Mouse (Mus musculus): ENCODE measurements at regions not wholly inside any gene's neighbourhood (a gene's known extent, or its start where the extent isn't known, plus 50 kb on each side); places are given as distances from the start of the nearest gene placed in this dataset.

GRCm38 (mm10) chr13:42574189-42574588 lies 106.2 kb upstream of the Phactr1 start:
- 10% methylated on average over 4 of the region's 4 CpGs for WGBS
- Histone ChIP-seq H3K4me3 (replicated peaks; ENCODE audit: extremely low read depth, low read depth, low read length) (no peak overlapping the region), H3K4me1 (ENCODE audit: control insufficient read depth, insufficient read depth, low read length) (0 out of 2 replicates have a peak, but pooled peaks cover 5% of the 10 kb centered on the region)
- TF ChIP-seq POLR2A (IDR thresholded peaks at IDR 0.05; ENCODE audit: borderline replicate concordance, extremely low read depth, low read depth, low read length) = no peak
- DNase-seq = peak; percentile 10

GRCm38 (mm10) chr13:42575725-42576426 lies 104.5 kb upstream of the Phactr1 start:
- Histone ChIP-seq H3K4me1 (ENCODE audit: control insufficient read depth, insufficient read depth, low read length) (0 out of 2 replicates have a peak, but pooled peaks cover 3% of the 10 kb centered on the region), H3K4me3 (replicated peaks; ENCODE audit: extremely low read depth, low read depth, low read length) (no peak overlapping the region)
- TF ChIP-seq CTCF (IDR thresholded peaks at IDR 0.05; ENCODE audit: insufficient read depth, low read length) = peak; percentile 86
- TF ChIP-seq POLR2A (IDR thresholded peaks at IDR 0.05; ENCODE audit: borderline replicate concordance, extremely low read depth, low read depth, low read length) = no peak
- peak; percentile 74 for DNase-seq
- 37% methylated on average over 16 of the region's 16 CpGs for WGBS

- no peak for TF ChIP-seq CTCF (IDR thresholded peaks at IDR 0.05; ENCODE audit: insufficient read depth, low read length)
- no peak for TF ChIP-seq POLR2A (IDR thresholded peaks at IDR 0.05; ENCODE audit: borderline replicate concordance, extremely low read depth, low read depth, low read length)
- 51% methylated on average over 3 of the region's 3 CpGs for WGBS
Measured at GRCm38 (mm10) chr13:42579471-42579870, 101.0 kb upstream of the Phactr1 start.

GRCm38 (mm10) chr13:42589136-42589535 lies 91.3 kb upstream of the Phactr1 start:
- 89% methylated on average over 2 of the region's 2 CpGs for WGBS
- DNase-seq = no peak
- Histone ChIP-seq H3K4me3 (replicated peaks; ENCODE audit: extremely low read depth, low read depth, low read length) (no peak overlapping the region), H3K4me1 (ENCODE audit: control insufficient read depth, insufficient read depth, low read length) (peaks cover 5% of the 10 kb centered on the region; the same call in 1 of the 2 replicates)
- no peak for TF ChIP-seq CTCF (IDR thresholded peaks at IDR 0.05; ENCODE audit: insufficient read depth, low read length)
- no peak for TF ChIP-seq POLR2A (IDR thresholded peaks at IDR 0.05; ENCODE audit: borderline replicate concordance, extremely low read depth, low read depth, low read length)

More at GRCm38 (mm10) chr13:42579471-42579870, 101.0 kb upstream of the Phactr1 start:
- DNase-seq = no peak
- no peak overlapping the region for H3K4me3 ChIP-seq (replicated peaks; ENCODE audit: extremely low read depth, low read depth, low read length)
- no peaks in the 10 kb centered on the region for H3K4me1 ChIP-seq (ENCODE audit: control insufficient read depth, insufficient read depth, low read length)

GRCm38 (mm10) chr13:42589607-42590006 lies 90.8 kb upstream of the Phactr1 start:
- no peak for DNase-seq
- H3K4me3 ChIP-seq (replicated peaks; ENCODE audit: extremely low read depth, low read depth, low read length) = no peak overlapping the region
- no peak for TF ChIP-seq CTCF (IDR thresholded peaks at IDR 0.05; ENCODE audit: insufficient read depth, low read length)
- TF ChIP-seq POLR2A (IDR thresholded peaks at IDR 0.05; ENCODE audit: borderline replicate concordance, extremely low read depth, low read depth, low read length) = no peak
- 69% methylated on average over 5 of the region's 5 CpGs for WGBS
- peaks cover 5% of the 10 kb centered on the region; the same call in 1 of the 2 replicates for H3K4me1 ChIP-seq (ENCODE audit: control insufficient read depth, insufficient read depth, low read length)

- no peak for DNase-seq
- TF ChIP-seq POLR2A (IDR thresholded peaks at IDR 0.05; ENCODE audit: borderline replicate concordance, extremely low read depth, low read depth, low read length) = no peak
- TF ChIP-seq CTCF (IDR thresholded peaks at IDR 0.05; ENCODE audit: insufficient read depth, low read length) = no peak
- 84% methylated on average over 6 of the region's 6 CpGs for WGBS
- Histone ChIP-seq H3K4me1 (ENCODE audit: control insufficient read depth, insufficient read depth, low read length) (peaks cover 5% of the 10 kb centered on the region; the same call in 1 of the 2 replicates), H3K4me3 (replicated peaks; ENCODE audit: extremely low read depth, low read depth, low read length) (no peak overlapping the region)
Measured at GRCm38 (mm10) chr13:42590415-42590814, 90.0 kb upstream of the Phactr1 start.

GRCm38 (mm10) chr13:42592945-42593344 lies 87.5 kb upstream of the Phactr1 start:
- DNase-seq = no peak
- no peak for TF ChIP-seq CTCF (IDR thresholded peaks at IDR 0.05; ENCODE audit: insufficient read depth, low read length)
- TF ChIP-seq POLR2A (IDR thresholded peaks at IDR 0.05; ENCODE audit: borderline replicate concordance, extremely low read depth, low read depth, low read length) = no peak
- no peak overlapping the region for H3K4me3 ChIP-seq (replicated peaks; ENCODE audit: extremely low read depth, low read depth, low read length)
- peaks cover 4% of the 10 kb centered on the region; the same call in 1 of the 2 replicates for H3K4me1 ChIP-seq (ENCODE audit: control insufficient read depth, insufficient read depth, low read length)
- WGBS = 32% methylated on average over 3 of the region's 3 CpGs

- DNase-seq = no peak
- TF ChIP-seq POLR2A (IDR thresholded peaks at IDR 0.05; ENCODE audit: borderline replicate concordance, extremely low read depth, low read depth, low read length) (no peak), CTCF (IDR thresholded peaks at IDR 0.05; ENCODE audit: insufficient read depth, low read length) (no peak)
- H3K4me3 ChIP-seq (replicated peaks; ENCODE audit: extremely low read depth, low read depth, low read length) = no peak overlapping the region
- H3K4me1 ChIP-seq (ENCODE audit: control insufficient read depth, insufficient read depth, low read length) = peaks cover 4% of the 10 kb centered on the region; the same call in 1 of the 2 replicates
- 74% methylated on average over 11 of the region's 11 CpGs for WGBS
Measured at GRCm38 (mm10) chr13:42593488-42594170, 86.8 kb upstream of the Phactr1 start.

GRCm38 (mm10) chr13:42595180-42595579 lies 85.2 kb upstream of the Phactr1 start:
- TF ChIP-seq CTCF (IDR thresholded peaks at IDR 0.05; ENCODE audit: insufficient read depth, low read length) (no peak), POLR2A (IDR thresholded peaks at IDR 0.05; ENCODE audit: borderline replicate concordance, extremely low read depth, low read depth, low read length) (no peak)
- no peak for DNase-seq
- Histone ChIP-seq H3K4me1 (ENCODE audit: control insufficient read depth, insufficient read depth, low read length) (peaks cover 4% of the 10 kb centered on the region; the same call in 1 of the 2 replicates), H3K4me3 (replicated peaks; ENCODE audit: extremely low read depth, low read depth, low read length) (no peak overlapping the region)
- 56% methylated on average over 3 of the region's 3 CpGs for WGBS

Data from lung, adult 2 months (tissue).